Mouse (Mus musculus) layer of hippocampus, postnatal 36 days (tissue): Measurements from ENCODE around the gene Rhox4a2. TPM values are rescaled to one million over a fixed set of nuclear protein-coding genes. Genes with fewer than 3 reads are reported as not detected.
"Not testable (repeated sequence)": the region's sequence is repeated elsewhere in the genome, so short reads cannot be mapped to it uniquely, and the experiment has no call there.

Experiments used
- DNase-seq, 2 experiments: peaks; one replicate each; pipeline ENCODE4 v3.0.0; 2022
- total RNA-seq, 2 experiments: library from RNA; stranded (reverse); gene quantifications; 2 replicates each; pipeline ENCODE4 v1.2.3; 2021

The Rhox4a2 gene
- total RNA-seq = not detected

DNA sequence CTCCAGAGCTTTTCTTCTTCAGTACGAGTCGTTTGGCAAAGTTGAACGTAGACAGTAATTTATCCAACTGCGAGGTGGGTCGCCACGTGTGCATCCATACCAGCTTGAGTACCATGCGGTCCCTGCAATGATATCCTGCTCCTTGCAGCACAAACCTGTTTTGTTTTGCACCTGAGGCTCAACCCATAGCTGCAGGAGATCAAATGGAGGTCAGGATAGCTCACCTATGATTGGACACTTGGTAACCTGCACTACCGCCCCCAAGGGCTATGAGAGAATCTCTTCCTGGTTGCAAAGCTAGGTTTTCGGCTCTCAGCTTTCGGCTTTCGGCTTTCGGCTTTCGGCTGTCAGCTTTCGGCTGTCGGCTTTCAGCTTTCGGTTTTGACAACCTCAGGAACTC, at the start of gene Rhox4a2:
Gene Rhox4a2, plus strand, starts transcription at position 301 of the 400 bp plus-strand sequence.
- not testable (repeated sequence) for DNase-seq

DNA sequence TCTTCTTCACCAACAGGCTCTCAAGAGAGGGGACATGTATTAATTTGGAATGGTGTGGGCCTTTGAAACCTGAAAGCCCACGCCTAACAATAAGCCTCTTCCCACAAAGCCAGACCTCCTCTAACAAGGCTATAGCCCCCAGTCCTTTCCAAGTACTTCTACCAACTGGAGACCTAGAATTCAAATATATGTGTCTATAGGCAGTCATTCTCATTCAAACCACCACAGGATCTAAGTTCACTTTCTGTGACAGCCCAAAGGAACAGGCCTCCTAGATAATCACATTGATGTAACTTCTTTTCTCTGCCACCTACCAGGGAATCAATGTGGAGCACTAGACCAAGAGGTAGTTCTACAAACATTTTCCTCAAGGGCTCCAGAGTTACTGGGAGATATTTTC, 10.9 kb upstream of the Rhox4a2 start, which contains the start of gene Rhox3a2:
Gene Rhox3a2, plus strand, starts transcription at position 301 of the 400 bp plus-strand sequence.
- DNase-seq = not testable (repeated sequence)

DNA sequence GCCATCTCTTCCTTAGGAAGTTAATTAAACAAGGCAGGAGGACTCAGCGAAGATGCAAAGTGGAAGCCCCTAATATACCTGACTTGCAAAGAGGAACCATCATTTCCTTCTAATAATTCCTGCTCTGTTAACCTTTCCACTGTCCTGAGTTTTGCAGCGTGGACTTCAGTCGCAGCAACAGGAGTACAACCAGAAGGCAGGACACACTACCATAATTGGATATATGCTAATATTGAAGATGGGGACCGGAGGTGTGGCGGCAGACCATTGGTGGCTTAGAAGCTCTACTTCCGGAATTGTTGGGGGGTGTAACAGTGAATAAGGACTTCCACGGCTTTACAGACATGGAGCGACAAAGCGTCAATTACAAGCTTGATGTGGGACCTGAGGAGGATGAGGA, 21.1 kb downstream of the Rhox4a2 start, which contains the start of gene Rhox2b:
Gene Rhox2b, plus strand, starts transcription at position 301 of the 400 bp plus-strand sequence.
- not testable (repeated sequence) for DNase-seq

DNA sequence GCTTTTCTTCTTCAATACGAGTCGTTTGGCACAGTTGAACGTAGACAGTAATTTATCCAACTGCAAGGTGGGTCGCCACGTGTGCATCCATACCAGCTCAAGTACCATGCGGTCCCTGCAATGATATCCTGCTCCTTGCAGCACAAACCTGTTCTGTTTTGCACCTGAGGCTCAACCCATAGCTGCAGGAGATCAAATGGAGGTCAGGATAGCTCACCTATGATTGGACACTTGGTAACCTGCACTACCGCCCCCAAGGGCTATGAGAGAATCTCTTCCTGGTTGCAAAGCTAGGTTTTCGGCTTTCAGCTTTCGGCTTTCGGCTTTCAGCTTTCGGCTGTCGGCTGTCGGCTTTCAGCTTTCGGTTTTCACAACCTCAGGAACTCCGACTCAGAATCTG, 41.5 kb downstream of the Rhox4a2 start, which contains the start of gene Rhox4b:
Gene Rhox4b, plus strand, starts transcription at position 301 of the 400 bp plus-strand sequence.
- DNase-seq = not testable (repeated sequence)

Other genes starting within 250 kb of the Rhox4a2 start
- under 1 TPM in 1 of 2 experiments, not detected in 1; 0.20 TPM for gene Akap14, start 222.0 kb upstream of the Rhox4a2 start, total RNA-seq
- gene Ndufa1, start 199.7 kb upstream of the Rhox4a2 start, total RNA-seq = 100 to 1,000 TPM; 230 TPM
- gene Rnf113a1, start 199.6 kb upstream of the Rhox4a2 start, total RNA-seq = 1 to 10 TPM; 5.7 to 7.5 TPM
- not detected for gene Gm9, start 179.8 kb upstream of the Rhox4a2 start, total RNA-seq
- gene Rhox1, start 168.6 kb upstream of the Rhox4a2 start, total RNA-seq = not detected
- not detected for gene Rhox2a, start 145.9 kb upstream of the Rhox4a2 start, total RNA-seq
- gene Rhox3a, start 140.9 kb upstream of the Rhox4a2 start, total RNA-seq = not detected
- gene Rhox4a, start 125.5 kb upstream of the Rhox4a2 start, total RNA-seq = not detected
- gene Rhox3a2, start 10.8 kb upstream of the Rhox4a2 start, total RNA-seq = not detected
- gene Rhox2b, start 21.2 kb downstream of the Rhox4a2 start, total RNA-seq = not detected
- not detected for gene Rhox4b, start 41.6 kb downstream of the Rhox4a2 start, total RNA-seq
- not detected for gene Rhox2c, start 62.8 kb downstream of the Rhox4a2 start, total RNA-seq
- not detected for gene Rhox3c, start 67.7 kb downstream of the Rhox4a2 start, total RNA-seq
- not detected for gene Rhox4c, start 89.5 kb downstream of the Rhox4a2 start, total RNA-seq
- not detected for gene Rhox2d, start 102.6 kb downstream of the Rhox4a2 start, total RNA-seq
- not detected for gene Rhox4d, start 123.5 kb downstream of the Rhox4a2 start, total RNA-seq
- gene Rhox2e, start 139.6 kb downstream of the Rhox4a2 start, total RNA-seq = not detected
- not detected for gene Rhox3e, start 151.2 kb downstream of the Rhox4a2 start, total RNA-seq
- gene Rhox4e, start 166.6 kb downstream of the Rhox4a2 start, total RNA-seq = not detected
- not detected for gene Rhox2f, start 180.6 kb downstream of the Rhox4a2 start, total RNA-seq
- gene Rhox3f, start 190.1 kb downstream of the Rhox4a2 start, total RNA-seq = not detected
- not detected for gene Rhox4f, start 216.9 kb downstream of the Rhox4a2 start, total RNA-seq
- not detected for gene Rhox3g, start 237.8 kb downstream of the Rhox4a2 start, total RNA-seq